Mouse (Mus musculus) heart, postnatal 0 days (tissue): ENCODE measurements at regions not wholly inside any gene's neighbourhood (a gene's known extent, or its start where the extent isn't known, plus 50 kb on each side); places are given as distances from the start of the nearest gene placed in this dataset.

Source experiments
- CTCF ChIP-seq: IDR thresholded peaks from 2 replicates; pipeline ENCODE4 v1.5.1; 2016; ENCODE audit warnings: antibody characterized with exemption, control low read depth, low read depth
- EP300 ChIP-seq: IDR thresholded peaks from 2 replicates; pipeline ENCODE4 v1.6.1; 2016; ENCODE audit warnings: antibody characterized with exemption, low read depth

- TF ChIP-seq CTCF (no peak), EP300 (no peak)
Measured at GRCm38 (mm10) chr4:45734011-45734410, 64.8 kb upstream of the Aldh1b1 start.
